Mouse (Mus musculus) fibroblast of lung, adult 2 months (primary cell): ENCODE results near the gene Exoc3l2.

ENCODE experiments used
- DNase-seq: peaks from one replicate; pipeline ENCODE4 v3.0.0-alpha.2; 2011; ENCODE audit warnings: low read depth

Exoc3l2 gene

GRCm38 (mm10) chr7:19456628-19457027 lies 6.5 kb upstream of the Exoc3l2 start:
- no peak for DNase-seq

- no peak for DNase-seq
Observed at GRCm38 (mm10) chr7:19457414-19458071, 5.6 kb upstream of the Exoc3l2 start.

GRCm38 (mm10) chr7:19458072-19458486 lies 5.1 kb upstream of the Exoc3l2 start:
- DNase-seq = no peak

GRCm38 (mm10) chr7:19458591-19459111 lies 4.5 kb upstream of the Exoc3l2 start, which contains the start of gene Mark4:
Gene Mark4, minus strand, starts transcription at chr7:19458821.
- DNase-seq = no peak

GRCm38 (mm10) chr7:19459144-19459870 lies 3.8 kb upstream of the Exoc3l2 start:
- DNase-seq = no peak

GRCm38 (mm10) chr7:19460500-19460899 lies 2.6 kb upstream of the Exoc3l2 start:
- DNase-seq = no peak

GRCm38 (mm10) chr7:19461488-19461887 lies 1.6 kb upstream of the Exoc3l2 start:
- no peak for DNase-seq

GRCm38 (mm10) chr7:19462443-19462842 lies 688 bp upstream of the Exoc3l2 start:
- DNase-seq = no peak

- DNase-seq = no peak
Observed at GRCm38 (mm10) chr7:19464367-19465307, 1.5 kb downstream of the Exoc3l2 start.

GRCm38 (mm10) chr7:19466602-19467145 lies 3.5 kb downstream of the Exoc3l2 start:
- no peak for DNase-seq

- DNase-seq = no peak
Observed at GRCm38 (mm10) chr7:19467638-19468037, 4.5 kb downstream of the Exoc3l2 start.

- no peak for DNase-seq
Observed at GRCm38 (mm10) chr7:19468279-19468678, 5.1 kb downstream of the Exoc3l2 start.

GRCm38 (mm10) chr7:19469404-19469803 lies 6.3 kb downstream of the Exoc3l2 start:
- no peak for DNase-seq

GRCm38 (mm10) chr7:19470308-19470707 lies 7.2 kb downstream of the Exoc3l2 start:
- DNase-seq = no peak

GRCm38 (mm10) chr7:19472403-19472802 lies 9.3 kb downstream of the Exoc3l2 start:
- DNase-seq = no peak

- no peak for DNase-seq
Observed at GRCm38 (mm10) chr7:19473875-19474443, 10.8 kb downstream of the Exoc3l2 start.

- DNase-seq = no peak
Observed at GRCm38 (mm10) chr7:19477084-19477483, 14.0 kb downstream of the Exoc3l2 start.

- no peak for DNase-seq
Observed at GRCm38 (mm10) chr7:19477624-19478384, 14.7 kb downstream of the Exoc3l2 start.

- DNase-seq = no peak
Observed at GRCm38 (mm10) chr7:19483281-19483680, 20.1 kb downstream of the Exoc3l2 start.

- DNase-seq = no peak
Observed at GRCm38 (mm10) chr7:19485488-19485887, 22.4 kb downstream of the Exoc3l2 start.

GRCm38 (mm10) chr7:19486549-19486948 lies 23.4 kb downstream of the Exoc3l2 start:
- no peak for DNase-seq
